Mouse (Mus musculus): ENCODE results near the gene Pms2. TPM values are rescaled to one million over a fixed set of nuclear protein-coding genes. Genes with fewer than 3 reads are reported as not detected.

Pms2 gene
- total RNA-seq, 2 experiments from 2014 or later: 4.2 to 5.5 TPM

DNA sequence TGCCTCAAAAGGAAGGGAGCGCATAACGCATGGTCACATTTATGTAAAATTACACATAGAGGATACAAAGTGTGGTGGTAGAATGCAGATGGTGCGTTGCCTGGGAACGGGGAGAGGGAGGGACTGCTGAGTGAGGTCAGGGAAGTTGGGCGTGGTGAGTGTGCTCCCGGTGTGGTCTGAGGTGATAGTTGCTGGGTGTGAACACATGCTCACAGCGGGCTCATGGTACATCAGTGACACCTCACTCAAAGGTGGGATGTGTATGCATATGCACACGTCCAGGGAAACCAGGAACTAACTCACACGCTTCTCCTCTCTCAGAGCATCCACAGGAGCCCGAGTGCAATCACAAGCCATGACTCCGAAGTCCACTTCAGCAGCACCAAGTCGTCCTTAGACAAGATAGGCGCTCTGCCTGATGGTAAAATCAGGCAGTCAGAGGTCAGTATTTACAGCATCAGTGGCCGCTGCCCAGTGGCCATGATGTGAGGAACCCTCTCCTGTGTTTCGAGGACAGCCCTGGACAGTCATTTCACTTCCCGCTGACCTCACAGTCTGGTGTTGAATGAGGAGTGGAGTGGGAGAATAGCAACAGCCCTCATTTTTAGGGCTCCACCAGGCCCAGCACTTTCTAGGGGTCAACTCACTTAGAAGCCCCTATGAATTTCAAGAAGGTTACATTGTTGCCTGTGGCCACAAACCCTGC lies 67.1 kb downstream of the Pms2 start:
- DNase-seq: no peak
- intact Hi-C loops (cut with DNase I; ENCODE audit: low total_unique reads): no loop called here

GRCm38 (mm10) chr5:143980858-143981257 lies 71.1 kb downstream of the Pms2 start:
- no peak for DNase-seq
- intact Hi-C loops (cut with DNase I; ENCODE audit: low total_unique reads): no loop called here

GRCm38 (mm10) chr5:143982361-143982760 lies 72.6 kb downstream of the Pms2 start:
- no peak for DNase-seq
- intact Hi-C loops (cut with DNase I; ENCODE audit: low total_unique reads): no loop called here

Other genes starting within 250 kb of the Pms2 start
- 1 to 10 TPM; 6.2 to 6.5 TPM for gene Usp42, start 177.7 kb upstream of the Pms2 start, total RNA-seq (2021)
- gene Eif2ak1, start 92.2 kb upstream of the Pms2 start, total RNA-seq (2021): 10 to 100 TPM; 20.0 to 21.3 TPM
- gene Ankrd61, start 12.3 kb upstream of the Pms2 start, total RNA-seq (2021): not detected
- gene Aimp2, start 117 bp upstream of the Pms2 start, total RNA-seq (2021): 100 to 1,000 TPM in 1 of 2 experiments, 10 to 100 TPM in 1; 99.6 to 114 TPM
- not detected for gene Gm42421, start 18.2 kb downstream of the Pms2 start, total RNA-seq (2021)
- gene Rsph10b, start 23.1 kb downstream of the Pms2 start, total RNA-seq (2021): under 1 TPM; 0.25 to 0.84 TPM
- 10 to 100 TPM; 28.2 to 30.0 TPM for gene Ccz1, start 104.9 kb downstream of the Pms2 start, total RNA-seq (2021)
- not detected for gene Ocm, start 116.7 kb downstream of the Pms2 start, total RNA-seq (2021)
- gene Lmtk2, start 190.5 kb downstream of the Pms2 start, total RNA-seq (2021): 10 to 100 TPM; 12.2 to 12.5 TPM

All from gastrocnemius, postnatal 14 days (tissue).